Mouse (Mus musculus) liver, adult 2 months (tissue): Measurements from ENCODE around the gene Adh5.

Experiments used
- CTCF ChIP-seq: fragments of 200-500 bp; IDR thresholded peaks from 2 replicates; pipeline ENCODE4 v1.5.1; 2011; ENCODE audit warnings: low read depth, low read length, control low read depth
- POLR2A ChIP-seq: fragments of 200-500 bp; IDR thresholded peaks from 2 replicates; pipeline ENCODE4 v1.6.1; 2011; ENCODE audit warnings: low read length, control low read depth; ENCODE audit not compliant: insufficient read depth; ENCODE audit errors: extremely low read depth

DNA sequence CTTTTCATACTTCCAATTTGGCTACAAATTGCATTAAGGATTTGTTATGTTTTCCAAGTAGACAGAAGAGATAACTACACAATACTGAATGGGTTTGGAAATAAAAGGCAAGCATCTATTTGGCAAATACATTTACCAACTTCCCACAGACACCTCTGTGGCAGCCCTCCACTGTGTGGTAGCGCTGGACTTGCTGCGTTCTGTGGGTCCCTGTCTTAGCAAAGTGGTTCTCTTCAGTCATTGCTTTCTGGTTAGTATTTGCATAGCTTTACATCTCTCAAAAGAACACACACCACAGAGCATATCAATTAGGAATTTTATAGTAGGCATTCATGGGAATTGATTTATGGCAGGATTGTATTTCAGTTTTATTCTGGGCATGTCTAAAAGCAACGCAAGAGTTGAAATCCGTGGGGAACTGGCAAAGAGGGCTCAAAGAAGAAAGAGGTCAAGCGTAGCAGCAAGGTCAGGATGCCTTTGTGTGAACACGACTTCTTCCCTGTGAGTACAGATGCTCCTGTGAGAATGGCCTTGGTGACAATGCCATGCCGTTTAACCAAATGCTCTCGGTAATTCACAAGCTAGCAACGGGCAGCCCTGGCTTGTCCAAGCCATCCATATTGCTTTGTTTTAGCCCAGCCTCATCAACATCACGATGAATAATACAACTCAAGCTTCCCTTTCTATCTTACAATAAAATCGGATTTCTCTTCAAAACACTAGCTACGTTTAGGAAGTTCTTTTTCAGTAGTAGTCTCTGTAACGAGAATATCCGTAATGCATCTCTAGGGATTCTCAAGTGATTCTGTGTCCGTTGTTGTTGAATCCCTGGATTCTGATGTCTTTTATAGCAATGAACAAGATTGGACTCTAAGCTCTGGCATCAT is 57.2 kb downstream of the Adh5 start:
- TF ChIP-seq CTCF, result no peak
- no peak for TF ChIP-seq POLR2A
